Comparison of ENCODE assay signal across 7 mouse cellular contexts in the genomic region with DNA sequence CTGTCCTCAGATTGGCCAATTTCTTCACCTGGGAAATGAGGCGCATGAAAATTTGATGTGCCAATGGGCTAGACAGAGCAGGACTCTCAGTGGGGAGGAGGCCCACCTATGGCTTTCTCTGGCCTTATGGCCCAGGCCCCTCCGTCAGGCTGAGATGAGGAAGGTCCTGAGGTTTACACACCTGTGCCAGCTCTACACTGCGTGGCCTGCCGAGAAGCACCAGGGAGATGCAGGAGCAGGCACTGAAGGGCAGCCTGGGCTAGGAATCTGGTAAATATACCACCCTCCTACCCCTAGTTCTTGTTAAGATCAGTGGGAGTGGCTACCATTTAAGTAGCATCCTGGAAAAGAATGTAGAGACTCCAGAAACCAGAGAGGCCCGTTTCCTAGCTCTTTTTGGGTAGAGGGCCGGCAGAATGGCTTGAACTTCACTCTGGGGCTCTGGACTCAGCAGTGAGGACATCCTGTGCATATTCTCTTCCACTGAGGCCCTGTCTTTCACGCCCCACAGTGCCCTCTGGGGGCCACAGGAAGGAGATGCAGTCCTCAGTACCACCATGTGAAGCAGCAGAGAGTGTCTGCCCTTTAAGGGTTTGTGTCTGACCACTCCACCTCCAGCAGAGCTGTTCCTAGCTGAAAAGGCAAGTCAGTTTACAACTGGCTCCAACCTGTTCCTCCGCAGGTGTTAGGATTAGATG. TPM values are rescaled to one million over a fixed set of nuclear protein-coding genes. Genes with fewer than 3 reads are reported as not detected.
A peak's percentile ranks its signal among the peaks of the same experiment; 100 is the strongest.
DNase-seq lines count a peak whose midpoint lies in the region; ATAC-seq and TF ChIP-seq lines count a peak whose summit lies in the region.

No protein-coding gene starts in this region.

- intact Hi-C loops in gastrocnemius, postnatal 14 days (cut with DNase I; ENCODE audit: low total_unique reads): loop anchor here (5.0 to 10.0 kb wide), 2 partner anchors 161 to 254 kb away; no protein-coding TSS in a partner anchor
- intact Hi-C loops in left cerebral cortex, postnatal 14 days (cut with DNase I): loop anchor here (2.0 to 10.0 kb wide), 2 partner anchors 154 to 264 kb away; no protein-coding TSS in a partner anchor

- TF ChIP-seq CTCF in cortical plate, adult 2 months (IDR thresholded peaks at IDR 0.05; ENCODE audit: extremely low read depth, insufficient read depth, low read length): peak; percentile 92

- H3K9ac ChIP-seq in intestine, embryonic 15.5 days: no peak overlapping the region
- H3K9ac ChIP-seq in midbrain, embryonic 11.5 days (ENCODE audit: low read length): no peak overlapping the region

- H3K4me2 ChIP-seq in intestine, embryonic 15.5 days (replicated peaks): no peak overlapping the region
- no peak overlapping the region for H3K4me2 ChIP-seq in midbrain, embryonic 11.5 days

- no peak overlapping the region for H3K27ac ChIP-seq in cortical plate, adult 2 months (ENCODE audit: insufficient read depth, low read length)
- no peak overlapping the region for H3K27ac ChIP-seq in intestine, embryonic 15.5 days
- no peak overlapping the region for H3K27ac ChIP-seq in midbrain, embryonic 11.5 days (ENCODE audit: low read depth, low read length)

- DNase-seq in adrenal gland, adult 18-20 months (ENCODE audit: low spot score in 2 of 2): peak; percentile 54 to 70
- DNase-seq in gastrocnemius, postnatal 14 days: peak; percentile 67
- DNase-seq in left cerebral cortex, postnatal 14 days (ENCODE audit: low spot score in 2 of 2): peak; percentile 68 to 76
- DNase-seq in midbrain, embryonic 11.5 days (ENCODE audit: low spot score, missing footprints): peak; percentile 97
- DNase-seq in right cerebral cortex, postnatal 4 days: peak; percentile 78

- WGBS in intestine, embryonic 15.5 days: 57% methylated on average over 8 of the region's 8 CpGs
- 60% methylated on average over 8 of the region's 8 CpGs for WGBS in midbrain, embryonic 11.5 days

- no peak for TF ChIP-seq POLR2A in cortical plate, adult 2 months (IDR thresholded peaks at IDR 0.05; ENCODE audit: extremely low read depth, insufficient read depth, low read length)

- H3K27me3 ChIP-seq in intestine, embryonic 15.5 days (replicated peaks): no peaks in the 10 kb centered on the region
- H3K27me3 ChIP-seq in midbrain, embryonic 11.5 days (ENCODE audit: control insufficient read depth, insufficient read depth, low read length): no peaks in the 10 kb centered on the region

- peaks cover 22% of the 10 kb centered on the region for H3K36me3 ChIP-seq in intestine, embryonic 15.5 days
- no peaks in the 10 kb centered on the region; the same call in 1 of the 2 replicates for H3K36me3 ChIP-seq in midbrain, embryonic 11.5 days (ENCODE audit: control insufficient read depth, insufficient read depth, low read length)

- H3K4me3 ChIP-seq in cortical plate, adult 2 months (ENCODE audit: insufficient read depth, low read length): no peak overlapping the region
- no peak overlapping the region for H3K4me3 ChIP-seq in intestine, embryonic 15.5 days (replicated peaks)
- H3K4me3 ChIP-seq in midbrain, embryonic 11.5 days (ENCODE audit: low read depth, low read length): no peak overlapping the region

- no peaks in the 10 kb centered on the region for H3K9me3 ChIP-seq in intestine, embryonic 15.5 days
- H3K9me3 ChIP-seq in midbrain, embryonic 11.5 days (ENCODE audit: control insufficient read depth, low read length): no peaks in the 10 kb centered on the region

- peak; percentile 74 for ATAC-seq in intestine, embryonic 15.5 days
- ATAC-seq in midbrain, embryonic 11.5 days (ENCODE audit: low FRiP score): peak; percentile 79

- no peaks in the 10 kb centered on the region for H3K4me1 ChIP-seq in cortical plate, adult 2 months (ENCODE audit: control insufficient read depth, insufficient read depth, low read length)
- no peaks in the 10 kb centered on the region for H3K4me1 ChIP-seq in intestine, embryonic 15.5 days (replicated peaks)
- no peaks in the 10 kb centered on the region for H3K4me1 ChIP-seq in midbrain, embryonic 11.5 days (ENCODE audit: control insufficient read depth, insufficient read depth, low read length)

RNA-seq across cellular contexts. Expression of a gene that starts 42.3 kb away (rescaled TPM):
- 10 to 100 TPM; 33.7 to 41.3 TPM for total RNA-seq in adrenal gland, adult 18-20 months (2021)
- polyA plus RNA-seq in cortical plate, adult 2 months (2012; rRNA removed): 45.3 and 46.7 TPM in 2 replicates
- 10 to 100 TPM; 15.0 to 18.6 TPM for total RNA-seq in gastrocnemius, postnatal 14 days (2021)
- 32.7 and 33.2 TPM in 2 replicates for polyA plus RNA-seq in intestine, embryonic 15.5 days (2015; fragmentation: Nextera tagmentation; extraction: Ambion mirVana)
- total RNA-seq in left cerebral cortex, postnatal 14 days (2021): 10 to 100 TPM; 28.3 to 29.5 TPM
- polyA plus RNA-seq in midbrain, embryonic 11.5 days (2014; fragmentation: Nextera tagmentation; extraction: Ambion mirVana): 22.8 and 24.2 TPM in 2 replicates
